Mouse (Mus musculus) heart, embryonic 10.5 days (tissue): Measurements from ENCODE around the gene Wdcp. TPM values are rescaled to one million over a fixed set of nuclear protein-coding genes. Genes with fewer than 3 reads are reported as not detected.
"Not testable (repeated sequence)": the region's sequence is repeated elsewhere in the genome, so short reads cannot be mapped to it uniquely, and the experiment has no call there.

Experiments used
- DNase-seq: peaks from one replicate; pipeline ENCODE4 v3.0.0-alpha.2; 2017; ENCODE audit warnings: low spot score
- H3K27ac ChIP-seq: fragments of 300-500 bp; sonication (generic); 2 replicates; pipeline ENCODE4 v1.5.1; 2016; ENCODE audit warnings: mild to moderate bottlenecking
- H3K27me3 ChIP-seq: fragments of 300-500 bp; sonication (generic); 2 replicates; pipeline ENCODE4 v1.6.1; 2016; ENCODE audit warnings: mild to moderate bottlenecking; ENCODE audit not compliant: poor library complexity, insufficient read depth, severe bottlenecking
- H3K36me3 ChIP-seq: fragments of 300-500 bp; sonication (generic); 2 replicates; pipeline ENCODE4 v1.6.1; 2016; ENCODE audit warnings: mild to moderate bottlenecking, moderate library complexity
- H3K4me1 ChIP-seq: fragments of 300-500 bp; sonication (generic); 2 replicates; pipeline ENCODE4 v1.6.1; 2016; ENCODE audit warnings: mild to moderate bottlenecking
- H3K4me3 ChIP-seq: fragments of 300-500 bp; sonication (generic); 2 replicates; pipeline ENCODE4 v1.5.1; 2016; ENCODE audit warnings: mild to moderate bottlenecking, moderate library complexity
- H3K9me3 ChIP-seq: fragments of 300-500 bp; sonication (generic); 2 replicates; pipeline ENCODE4 v1.6.1; 2016; ENCODE audit warnings: mild to moderate bottlenecking, moderate library complexity
- WGBS: fragments of 180-500 bp; shearing (Covaris S2); methylation state at CpG from one replicate; pipeline ENCODE4 v1.1.7; 2016; 5-methylcytosine and 5-hydroxymethylcytosine counted together
- polyA plus RNA-seq: library from polyadenylated mRNA; unstranded; fragments of >200 nt; fragmentation: Nextera tagmentation; extraction: Ambion mirVana; gene quantifications from 2 replicates; pipeline ENCODE4 v1.2.1, GENCODE M21; 2016

Wdcp gene
- polyA plus RNA-seq, result 17.6 and 18.4 TPM in 2 replicates

GRCm38 (mm10) chr12:4842890-4843597 is at the start of gene Wdcp:
Wdcp (plus strand) TSS chr12:4843303.
- WGBS, result under 1% methylated on average over 30 of the region's 30 CpGs
- 0 out of 2 replicates have a peak, but pooled peaks cover 10% of the 10 kb centered on the region for H3K27me3 ChIP-seq
- H3K4me3 ChIP-seq, result peak within 1 kb of the TSS; percentile 77
- no peaks in the 10 kb centered on the region for H3K36me3 ChIP-seq
- peaks cover 19% of the 10 kb centered on the region for H3K4me1 ChIP-seq
- no peaks in the 10 kb centered on the region for H3K9me3 ChIP-seq
- peak within 1 kb of the TSS; percentile 91 for H3K27ac ChIP-seq
- DNase-seq, result peak; percentile 98

GRCm38 (mm10) chr12:4793718-4794117 is 49.4 kb upstream of the Wdcp start:
- Histone ChIP-seq H3K9me3 (no peaks in the 10 kb centered on the region), H3K27me3 (no peaks in the 10 kb centered on the region), H3K36me3 (no peaks in the 10 kb centered on the region), H3K27ac (no peak overlapping the region), H3K4me1 (no peaks in the 10 kb centered on the region), H3K4me3 (no peak overlapping the region)
- DNase-seq, result peak; percentile 77
- WGBS, result 82% methylated on average over 1 of the region's 1 CpGs

GRCm38 (mm10) chr12:4797471-4797870 is 45.6 kb upstream of the Wdcp start:
- H3K4me1 ChIP-seq, H3K36me3 ChIP-seq, H3K27ac ChIP-seq, H3K27me3 ChIP-seq, H3K4me3 ChIP-seq, DNase-seq, H3K9me3 ChIP-seq: not testable (repeated sequence)
- whole genome bisulfite sequencing, result 85% methylated on average over 6 of the region's 6 CpGs

GRCm38 (mm10) chr12:4811036-4811435 is 32.1 kb upstream of the Wdcp start:
- Histone ChIP-seq H3K27ac (no peak overlapping the region), H3K4me1 (no peaks in the 10 kb centered on the region), H3K4me3 (no peak overlapping the region), H3K36me3 (no peaks in the 10 kb centered on the region), H3K27me3 (no peaks in the 10 kb centered on the region), H3K9me3 (no peaks in the 10 kb centered on the region)
- WGBS, result 71% methylated on average over 4 of the region's 4 CpGs
- no peak for DNase-seq

- no peak overlapping the region for H3K4me3 ChIP-seq
- no peaks in the 10 kb centered on the region for H3K36me3 ChIP-seq
- 64% methylated on average over 3 of the region's 3 CpGs for WGBS
- no peak overlapping the region for H3K27ac ChIP-seq
- H3K27me3 ChIP-seq, result no peaks in the 10 kb centered on the region
- no peak for DNase-seq
- peaks cover 3% of the 10 kb centered on the region; the same call in 1 of the 2 replicates for H3K4me1 ChIP-seq
- no peaks in the 10 kb centered on the region for H3K9me3 ChIP-seq
Observed at GRCm38 (mm10) chr12:4811705-4812104, 31.4 kb upstream of the Wdcp start.

- Histone ChIP-seq H3K36me3 (no peaks in the 10 kb centered on the region), H3K27me3 (no peaks in the 10 kb centered on the region), H3K4me1 (peaks cover 13% of the 10 kb centered on the region), H3K9me3 (no peaks in the 10 kb centered on the region), H3K4me3 (no peak overlapping the region), H3K27ac (no peak overlapping the region)
- no peak for DNase-seq
- 89% methylated on average over 4 of the region's 4 CpGs for WGBS
Observed at GRCm38 (mm10) chr12:4813636-4814035, 29.5 kb upstream of the Wdcp start.

- DNase-seq, result no peak
- WGBS, result 9% methylated on average over 24 of the region's 24 CpGs
- Histone ChIP-seq H3K4me3 (peak overlapping the region; percentile 83), H3K4me1 (peaks cover 14% of the 10 kb centered on the region), H3K27ac (peak overlapping the region; percentile 94), H3K9me3 (no peaks in the 10 kb centered on the region), H3K36me3 (peaks cover 19% of the 10 kb centered on the region), H3K27me3 (no peaks in the 10 kb centered on the region)
Observed at GRCm38 (mm10) chr12:4816680-4817360, 26.3 kb upstream of the Wdcp start.

GRCm38 (mm10) chr12:4817361-4818101 is 25.6 kb upstream of the Wdcp start, which contains the start of gene Sf3b6:
Sf3b6 (plus strand) TSS chr12:4817544.
- H3K27ac ChIP-seq, result peak within 1 kb of the TSS; percentile 94
- peaks cover 24% of the 10 kb centered on the region for H3K36me3 ChIP-seq
- DNase-seq, result peak; percentile 99
- peaks cover 14% of the 10 kb centered on the region for H3K4me1 ChIP-seq
- peak within 1 kb of the TSS; percentile 83 for H3K4me3 ChIP-seq
- under 1% methylated on average over 49 of the region's 49 CpGs for WGBS
- no peaks in the 10 kb centered on the region for H3K27me3 ChIP-seq
- no peaks in the 10 kb centered on the region for H3K9me3 ChIP-seq

- 71% methylated on average over 3 of the region's 3 CpGs for WGBS
- peaks cover 69% of the 10 kb centered on the region for H3K36me3 ChIP-seq
Observed at GRCm38 (mm10) chr12:4827256-4827655, 15.8 kb upstream of the Wdcp start.

GRCm38 (mm10) chr12:4836959-4837358 is 6.1 kb upstream of the Wdcp start:
- Histone ChIP-seq H3K9me3 (no peaks in the 10 kb centered on the region), H3K36me3 (peaks cover 6% of the 10 kb centered on the region; the same call in 1 of the 2 replicates), H3K27ac (no peak overlapping the region), H3K27me3 (0 out of 2 replicates have a peak, but pooled peaks cover 10% of the 10 kb centered on the region), H3K4me3 (no peak overlapping the region), H3K4me1 (peaks cover 9% of the 10 kb centered on the region; the same call in 1 of the 2 replicates)
- DNase-seq, result no peak
- WGBS, result 25% methylated on average over 4 of the region's 4 CpGs

More at GRCm38 (mm10) chr12:4827256-4827655, 15.8 kb upstream of the Wdcp start:
- Histone ChIP-seq H3K9me3 (no peaks in the 10 kb centered on the region), H3K27ac (no peak overlapping the region), H3K4me1 (no peaks in the 10 kb centered on the region), H3K4me3 (no peak overlapping the region), H3K27me3 (no peaks in the 10 kb centered on the region)
- no peak for DNase-seq

GRCm38 (mm10) chr12:4840010-4840409 is 3.1 kb upstream of the Wdcp start:
- Histone ChIP-seq H3K27ac (no peak overlapping the region), H3K36me3 (no peaks in the 10 kb centered on the region), H3K4me3 (no peak overlapping the region), H3K9me3 (no peaks in the 10 kb centered on the region), H3K4me1 (peaks cover 19% of the 10 kb centered on the region), H3K27me3 (0 out of 2 replicates have a peak, but pooled peaks cover 10% of the 10 kb centered on the region)
- DNase-seq, result no peak
- 53% methylated on average over 6 of the region's 6 CpGs for WGBS

GRCm38 (mm10) chr12:4840741-4841140 is 2.4 kb upstream of the Wdcp start:
- WGBS, result 3% methylated on average over 11 of the region's 11 CpGs
- peak overlapping the region; percentile 73 for H3K4me3 ChIP-seq
- no peaks in the 10 kb centered on the region for H3K36me3 ChIP-seq
- no peaks in the 10 kb centered on the region for H3K9me3 ChIP-seq
- 0 out of 2 replicates have a peak, but pooled peaks cover 10% of the 10 kb centered on the region for H3K27me3 ChIP-seq
- DNase-seq, result no peak
- H3K4me1 ChIP-seq, result peaks cover 19% of the 10 kb centered on the region
- H3K27ac ChIP-seq, result peak overlapping the region; percentile 84
